Mouse (Mus musculus) testis, adult 2 months (tissue): Measurements from ENCODE around the gene Memo1. TPM values are rescaled to one million over a fixed set of nuclear protein-coding genes. Genes with fewer than 3 reads are reported as not detected.
A peak's percentile ranks its signal among the peaks of the same experiment; 100 is the strongest.
"Not testable (repeated sequence)": the region's sequence is repeated elsewhere in the genome, so short reads cannot be mapped to it uniquely, and the experiment has no call there.

Source experiments
- H3K27ac ChIP-seq: fragments of 200-500 bp; 2 replicates; pipeline ENCODE4 v1.5.1; 2012; ENCODE audit warnings: low read depth, low read length; ENCODE audit not compliant: control insufficient read depth, insufficient read depth
- H3K27me3 ChIP-seq: fragments of 200-500 bp; 2 replicates; pipeline ENCODE4 v1.6.1; 2012; ENCODE audit warnings: mild to moderate bottlenecking, low read length, moderate library complexity; ENCODE audit not compliant: control insufficient read depth, insufficient read depth
- H3K36me3 ChIP-seq: fragments of 200-500 bp; 2 replicates; pipeline ENCODE4 v1.6.1; 2012; ENCODE audit warnings: mild to moderate bottlenecking, low read length; ENCODE audit not compliant: control insufficient read depth, insufficient read depth
- H3K4me1 ChIP-seq: fragments of 200-500 bp; 2 replicates; pipeline ENCODE4 v1.6.1; 2012; ENCODE audit warnings: low read length; ENCODE audit not compliant: control insufficient read depth, insufficient read depth
- H3K4me3 ChIP-seq: fragments of 200-500 bp; 2 replicates; pipeline ENCODE4 v1.5.1; 2012; ENCODE audit warnings: low read depth, mild to moderate bottlenecking, low read length, moderate library complexity, mixed read lengths; ENCODE audit not compliant: control insufficient read depth
- CTCF ChIP-seq: fragments of 200-500 bp; IDR thresholded peaks from 2 replicates; pipeline ENCODE4 v1.5.1; 2012; ENCODE audit warnings: low read depth, mild to moderate bottlenecking, inconsistent platforms, low read length, moderate library complexity; ENCODE audit not compliant: control insufficient read depth, insufficient read depth, insufficient replicate concordance
- POLR2A ChIP-seq: fragments of 200-500 bp; IDR thresholded peaks from 2 replicates; pipeline ENCODE4 v1.6.1; 2012; ENCODE audit warnings: low read depth, mild to moderate bottlenecking, inconsistent platforms, low read length, moderate library complexity; ENCODE audit not compliant: control insufficient read depth
- polyA plus RNA-seq: library from polyadenylated mRNA; depleted of rRNA; stranded (reverse); fragments of >200 nt; gene quantifications from 2 replicates; pipeline ENCODE4 v1.2.3, GENCODE M21; 2012

Gene Memo1
- polyA plus RNA-seq, 1 experiment: 110 TPM

DNA sequence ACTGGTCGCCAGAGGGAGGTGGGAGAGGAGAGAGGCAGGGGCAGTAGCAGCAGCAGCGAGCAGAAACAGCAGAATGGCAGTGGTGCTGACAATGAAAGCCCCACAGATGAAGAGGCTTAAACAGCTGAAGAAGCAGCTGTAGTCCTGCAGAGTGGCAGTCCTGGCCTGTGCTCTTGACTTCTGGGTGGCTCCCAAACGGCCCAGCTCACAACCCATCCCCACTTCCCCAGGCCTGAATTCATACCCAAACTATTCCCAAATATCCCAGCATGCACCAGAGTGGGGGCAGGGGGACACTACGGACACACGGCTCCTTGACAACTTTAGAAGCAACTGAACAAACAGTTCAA, 30.2 kb downstream of the Memo1 start:
- H3K4me3 ChIP-seq: no peak overlapping the region
- H3K4me1 ChIP-seq: peaks cover 6% of the 10 kb centered on the region
- no peaks in the 10 kb centered on the region for H3K36me3 ChIP-seq
- TF ChIP-seq CTCF: no peak
- no peak for TF ChIP-seq POLR2A
- H3K27ac ChIP-seq: peak overlapping the region; percentile 43; the same call in 1 of the 2 replicates
- H3K27me3 ChIP-seq: no peaks in the 10 kb centered on the region

DNA sequence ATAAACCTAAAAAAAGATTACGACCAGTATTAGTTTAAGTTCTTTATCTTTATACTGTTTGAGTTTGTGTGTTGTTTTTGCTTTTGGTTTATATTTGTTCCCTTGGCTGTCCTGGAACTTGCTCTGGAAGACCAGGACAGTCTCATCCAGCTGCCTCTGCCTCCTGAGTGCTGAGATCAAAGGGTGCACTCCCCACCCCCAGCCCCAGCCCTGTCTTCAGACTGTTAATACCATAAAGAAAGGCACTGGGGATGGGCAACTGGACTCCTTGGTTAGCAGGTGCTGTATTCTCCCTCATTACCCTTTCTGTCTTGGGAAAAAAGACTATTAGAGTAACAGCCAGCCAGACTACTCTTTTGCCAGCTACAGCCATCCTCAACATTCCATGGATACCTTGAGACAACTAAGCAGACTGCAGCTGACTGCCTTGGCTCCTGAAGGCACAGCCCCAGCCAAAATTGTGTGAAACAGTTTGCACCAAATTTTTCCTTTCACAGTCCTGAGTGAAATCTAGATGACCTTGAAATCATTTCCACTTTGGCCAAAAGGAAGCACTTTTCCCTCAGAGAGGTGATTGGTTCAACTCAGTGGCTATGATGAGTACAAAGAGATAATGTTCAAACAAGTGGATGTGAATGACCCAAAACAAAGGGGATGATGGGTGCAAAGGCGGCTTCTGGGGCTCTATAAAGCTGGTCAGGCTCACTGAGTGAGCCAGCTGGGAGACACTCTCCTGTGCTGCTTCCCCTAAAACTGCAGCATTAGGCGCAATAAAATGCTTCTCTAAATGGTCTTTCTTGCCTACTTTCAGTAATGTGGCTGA, 30.8 kb downstream of the Memo1 start:
- Histone ChIP-seq H3K4me1 (peaks cover 6% of the 10 kb centered on the region), H3K27me3 (no peaks in the 10 kb centered on the region), H3K27ac (peak overlapping the region; percentile 43; the same call in 1 of the 2 replicates), H3K36me3 (no peaks in the 10 kb centered on the region), H3K4me3 (no peak overlapping the region)
- TF ChIP-seq POLR2A (no peak), CTCF (no peak)

GRCm38 (mm10) chr17:74262415-74262814, 32.9 kb downstream of the Memo1 start:
- peaks cover 6% of the 10 kb centered on the region for H3K4me1 ChIP-seq
- TF ChIP-seq CTCF (no peak), POLR2A (no peak)
- H3K27me3 ChIP-seq: no peaks in the 10 kb centered on the region
- H3K27ac ChIP-seq: no peak overlapping the region
- no peak overlapping the region for H3K4me3 ChIP-seq
- H3K36me3 ChIP-seq: no peaks in the 10 kb centered on the region

DNA sequence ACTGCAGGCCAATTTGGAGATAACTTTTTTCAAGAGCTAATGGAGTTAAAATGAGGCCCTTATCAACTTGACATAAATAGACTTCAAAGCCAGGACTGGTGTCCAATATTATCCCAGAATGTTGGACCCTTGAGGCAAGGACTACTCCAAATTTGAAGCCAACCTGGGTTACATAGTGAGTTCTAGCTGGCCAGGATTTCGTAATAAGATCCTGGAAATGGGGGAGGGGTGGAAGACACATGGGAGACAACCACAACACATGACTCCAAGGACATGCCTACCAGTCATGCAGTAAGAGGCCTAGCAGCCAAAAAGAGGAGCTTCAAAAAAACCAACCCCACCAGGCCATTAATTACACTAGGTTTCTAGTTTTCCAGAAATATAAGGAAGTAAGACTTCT, 50.0 kb downstream of the Memo1 start:
- Histone ChIP-seq H3K4me3 (no peak overlapping the region), H3K27me3 (no peaks in the 10 kb centered on the region), H3K27ac (no peak overlapping the region), H3K4me1 (no peaks in the 10 kb centered on the region), H3K36me3 (no peaks in the 10 kb centered on the region)
- TF ChIP-seq POLR2A: no peak
- TF ChIP-seq CTCF: no peak

- Histone ChIP-seq H3K27ac (no peak overlapping the region), H3K4me3 (no peak overlapping the region), H3K4me1 (no peaks in the 10 kb centered on the region), H3K27me3 (no peaks in the 10 kb centered on the region), H3K36me3 (no peaks in the 10 kb centered on the region)
- TF ChIP-seq CTCF (no peak), POLR2A (no peak)
These were observed 52.5 kb downstream of the Memo1 start for GRCm38 (mm10) chr17:74242788-74243187.

- TF ChIP-seq POLR2A (no peak), CTCF (no peak)
- no peaks in the 10 kb centered on the region for H3K27me3 ChIP-seq
- no peaks in the 10 kb centered on the region for H3K36me3 ChIP-seq
- H3K27ac ChIP-seq: no peak overlapping the region
- no peak overlapping the region for H3K4me3 ChIP-seq
- no peaks in the 10 kb centered on the region for H3K4me1 ChIP-seq
These were observed 55.0 kb downstream of the Memo1 start for GRCm38 (mm10) chr17:74240322-74240721.

GRCm38 (mm10) chr17:74228131-74228759, 67.1 kb downstream of the Memo1 start:
- H3K4me1 ChIP-seq: no peaks in the 10 kb centered on the region
- H3K4me3 ChIP-seq: no peak overlapping the region

GRCm38 (mm10) chr17:74217304-74217703, 78.0 kb downstream of the Memo1 start:
- TF ChIP-seq POLR2A: no peak
- no peak for TF ChIP-seq CTCF

More at GRCm38 (mm10) chr17:74228131-74228759, 67.1 kb downstream of the Memo1 start:
- H3K36me3 ChIP-seq: no peaks in the 10 kb centered on the region
- TF ChIP-seq CTCF (no peak), POLR2A (no peak)
- no peak overlapping the region for H3K27ac ChIP-seq
- H3K27me3 ChIP-seq: no peaks in the 10 kb centered on the region

GRCm38 (mm10) chr17:74212831-74213524, 82.3 kb downstream of the Memo1 start:
- H3K27ac ChIP-seq, H3K36me3 ChIP-seq, H3K27me3 ChIP-seq, H3K4me3 ChIP-seq, H3K4me1 ChIP-seq: not testable (repeated sequence)

More at GRCm38 (mm10) chr17:74217304-74217703, 78.0 kb downstream of the Memo1 start:
- Histone ChIP-seq H3K36me3 (no peaks in the 10 kb centered on the region), H3K27ac (no peak overlapping the region), H3K4me1 (no peaks in the 10 kb centered on the region), H3K27me3 (no peaks in the 10 kb centered on the region), H3K4me3 (no peak overlapping the region)
